Mouse (Mus musculus): ENCODE data around the gene Pnkp. TPM values are rescaled to one million over a fixed set of nuclear protein-coding genes. Genes with fewer than 3 reads are reported as not detected.
A peak's percentile ranks its signal among the peaks of the same experiment; 100 is the strongest.

Pnkp gene
- polyA plus RNA-seq, 1 experiment from 2014 or later: 38.4 TPM

DNA sequence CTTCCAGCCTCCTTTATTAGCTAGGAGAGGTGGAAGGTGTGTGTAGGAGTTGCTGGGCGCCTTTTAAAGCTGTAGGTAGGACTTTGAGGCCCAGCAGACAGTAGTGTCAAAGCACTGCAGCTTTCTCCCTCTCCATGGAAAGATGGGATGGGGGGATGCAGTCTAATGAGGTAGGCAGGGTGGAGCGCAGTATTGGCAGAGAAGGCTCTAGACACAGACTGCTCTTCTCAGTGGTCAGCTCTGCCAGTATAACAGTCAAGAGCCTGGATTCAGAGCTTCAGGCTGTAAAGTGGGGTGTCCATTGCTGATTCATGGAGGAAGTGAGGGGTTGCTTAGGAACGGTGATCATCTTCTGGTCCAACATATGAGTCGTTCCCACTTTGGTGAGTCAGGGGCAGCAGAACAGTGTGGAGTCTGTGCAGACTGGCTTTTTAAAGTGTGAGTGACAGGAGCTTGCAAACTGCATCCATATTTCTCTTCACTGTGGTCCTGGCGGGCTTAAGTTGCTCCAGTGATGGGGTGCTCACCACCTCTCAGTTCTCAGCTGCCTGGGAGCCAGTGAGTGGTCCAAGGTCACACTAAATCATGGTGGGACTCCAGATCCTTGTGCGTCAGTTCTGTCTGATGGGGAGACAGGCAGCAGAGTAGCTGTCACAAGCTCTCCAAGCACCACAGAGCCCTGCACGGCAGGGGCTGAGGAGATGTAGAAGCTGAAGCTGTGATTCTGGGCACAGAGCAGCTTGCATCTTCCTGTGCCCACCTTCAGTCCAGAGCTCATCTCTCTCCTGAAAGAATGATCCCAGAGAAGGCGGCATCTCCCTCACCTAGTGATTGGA, 5.9 kb upstream of the Pnkp start:
- peak overlapping the region; percentile 97 for H3K27ac ChIP-seq (replicated peaks)
- WGBS: 84% methylated on average over 8 of the region's 8 CpGs
- H3K36me3 ChIP-seq: peaks cover 31% of the 10 kb centered on the region
- peaks cover 65% of the 10 kb centered on the region for H3K4me1 ChIP-seq
- H3K27me3 ChIP-seq (ENCODE audit: low read depth, poor library complexity, severe bottlenecking): no peaks in the 10 kb centered on the region
- H3K4me3 ChIP-seq: peak overlapping the region; percentile 85
- H3K9me3 ChIP-seq (replicated peaks): no peaks in the 10 kb centered on the region
- no peak for DNase-seq (ENCODE audit: low spot score)

DNA sequence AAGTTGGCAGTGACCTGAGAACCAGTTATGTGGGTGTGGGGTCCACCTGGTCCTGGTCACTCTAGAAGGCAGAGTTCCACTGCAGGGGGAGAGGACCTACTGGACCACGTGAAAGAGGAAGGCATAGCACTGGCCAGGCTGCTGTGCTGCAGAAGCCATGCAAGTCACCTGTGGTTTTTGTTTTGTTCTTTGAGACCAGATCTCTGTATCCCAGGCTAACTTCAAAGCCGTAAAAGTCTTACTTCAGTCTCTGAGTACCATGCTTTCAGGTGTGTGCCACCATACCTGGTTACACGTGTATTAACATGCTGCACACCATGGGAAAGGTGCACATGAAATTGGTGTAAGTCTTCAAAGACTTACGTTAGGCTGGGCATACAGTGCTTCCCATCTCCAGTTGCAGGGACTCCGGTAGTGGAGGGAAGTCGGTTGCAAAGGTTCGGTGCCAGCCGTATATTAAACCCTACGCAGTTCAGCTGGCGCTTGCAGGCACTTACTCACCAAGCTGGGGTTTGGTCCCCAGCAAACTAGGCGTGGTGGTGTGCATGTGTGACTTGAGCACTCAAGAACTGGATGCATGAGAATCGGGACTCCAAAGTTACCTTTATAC, 5.2 kb upstream of the Pnkp start:
- peaks cover 71% of the 10 kb centered on the region for H3K4me1 ChIP-seq
- peaks cover 23% of the 10 kb centered on the region for H3K36me3 ChIP-seq
- H3K4me3 ChIP-seq: peak overlapping the region; percentile 85; the same call in 1 of the 2 replicates
- DNase-seq (ENCODE audit: low spot score): no peak
- no peak overlapping the region for H3K27ac ChIP-seq (replicated peaks)
- no peaks in the 10 kb centered on the region for H3K9me3 ChIP-seq (replicated peaks)
- WGBS: 92% methylated on average over 12 of the region's 12 CpGs
- no peaks in the 10 kb centered on the region for H3K27me3 ChIP-seq (ENCODE audit: low read depth, poor library complexity, severe bottlenecking)

DNA sequence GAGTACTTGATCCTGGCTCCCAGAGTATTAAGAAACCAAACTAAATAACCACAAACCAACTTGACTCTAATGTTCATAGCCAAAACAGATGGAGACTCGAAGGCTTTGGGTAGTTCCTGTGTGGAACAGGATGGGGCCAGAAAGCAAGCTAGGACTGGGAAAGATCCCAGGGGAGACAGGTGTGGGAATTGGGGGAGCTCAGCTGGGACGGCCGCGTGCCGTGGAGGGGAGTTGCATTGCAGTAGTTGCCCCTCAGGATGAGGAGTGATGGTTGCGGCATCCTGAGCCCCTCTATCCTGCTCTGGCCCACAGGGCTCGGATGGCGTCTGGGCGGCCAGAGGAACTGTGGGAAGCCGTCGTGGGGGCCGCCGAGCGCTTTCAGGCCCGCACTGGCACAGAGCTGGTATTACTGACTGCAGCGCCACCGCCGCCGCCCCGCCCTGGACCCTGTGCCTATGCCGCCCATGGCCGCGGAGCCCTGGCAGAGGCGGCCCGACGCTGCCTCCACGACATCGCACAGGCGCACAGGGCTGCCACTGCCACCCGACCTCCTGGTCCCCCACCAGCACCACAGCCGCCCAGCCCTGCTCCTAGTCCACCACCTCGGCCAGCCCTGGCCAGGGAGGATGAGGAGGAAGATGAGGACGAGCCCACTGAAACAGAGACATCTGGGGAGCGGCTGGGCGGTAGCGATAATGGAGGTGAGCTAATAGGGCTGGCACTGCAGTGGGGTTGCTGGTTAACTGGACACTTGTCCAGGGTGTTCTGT, 4.5 kb upstream of the Pnkp start:
- 93% methylated on average over 36 of the region's 36 CpGs for WGBS
- peaks cover 75% of the 10 kb centered on the region for H3K4me1 ChIP-seq

DNA sequence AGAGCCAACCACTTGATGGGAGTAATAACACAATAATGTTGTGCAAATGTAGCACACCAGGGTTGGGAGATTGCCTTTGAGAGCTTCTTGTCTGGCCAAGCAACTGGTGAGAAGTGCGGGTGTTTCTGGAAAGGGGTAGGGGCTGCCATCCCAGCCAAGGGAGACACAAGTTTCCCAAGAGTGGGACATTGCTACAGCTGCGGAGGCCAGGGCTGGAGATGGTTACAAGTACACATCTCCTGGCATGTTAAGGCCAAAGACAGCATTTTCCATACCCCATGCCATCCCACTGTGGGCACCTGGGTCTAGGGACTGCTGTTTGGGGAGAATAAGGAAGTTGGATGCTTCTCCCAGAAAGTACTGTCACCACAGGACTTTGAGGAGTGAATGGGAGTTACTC, 3.9 kb upstream of the Pnkp start:
- 94% methylated on average over 2 of the region's 2 CpGs for WGBS
- H3K27me3 ChIP-seq (ENCODE audit: low read depth, poor library complexity, severe bottlenecking): no peaks in the 10 kb centered on the region
- H3K36me3 ChIP-seq: peaks cover 20% of the 10 kb centered on the region
- H3K4me3 ChIP-seq: peak overlapping the region; percentile 28; the same call in 1 of the 2 replicates
- H3K4me1 ChIP-seq: peaks cover 75% of the 10 kb centered on the region
- H3K27ac ChIP-seq (replicated peaks): no peak overlapping the region
- no peaks in the 10 kb centered on the region for H3K9me3 ChIP-seq (replicated peaks)
- DNase-seq (ENCODE audit: low spot score): no peak

More for the DNA sequence above, 4.5 kb upstream of the Pnkp start:
- no peak for DNase-seq (ENCODE audit: low spot score)
- no peak overlapping the region for H3K27ac ChIP-seq (replicated peaks)
- H3K27me3 ChIP-seq (ENCODE audit: low read depth, poor library complexity, severe bottlenecking): no peaks in the 10 kb centered on the region
- H3K36me3 ChIP-seq: peaks cover 20% of the 10 kb centered on the region
- no peaks in the 10 kb centered on the region for H3K9me3 ChIP-seq (replicated peaks)
- peak overlapping the region; percentile 28; the same call in 1 of the 2 replicates for H3K4me3 ChIP-seq

GRCm38 (mm10) chr7:44853596-44854355, 3.2 kb upstream of the Pnkp start:
- H3K4me1 ChIP-seq: peaks cover 79% of the 10 kb centered on the region

DNA sequence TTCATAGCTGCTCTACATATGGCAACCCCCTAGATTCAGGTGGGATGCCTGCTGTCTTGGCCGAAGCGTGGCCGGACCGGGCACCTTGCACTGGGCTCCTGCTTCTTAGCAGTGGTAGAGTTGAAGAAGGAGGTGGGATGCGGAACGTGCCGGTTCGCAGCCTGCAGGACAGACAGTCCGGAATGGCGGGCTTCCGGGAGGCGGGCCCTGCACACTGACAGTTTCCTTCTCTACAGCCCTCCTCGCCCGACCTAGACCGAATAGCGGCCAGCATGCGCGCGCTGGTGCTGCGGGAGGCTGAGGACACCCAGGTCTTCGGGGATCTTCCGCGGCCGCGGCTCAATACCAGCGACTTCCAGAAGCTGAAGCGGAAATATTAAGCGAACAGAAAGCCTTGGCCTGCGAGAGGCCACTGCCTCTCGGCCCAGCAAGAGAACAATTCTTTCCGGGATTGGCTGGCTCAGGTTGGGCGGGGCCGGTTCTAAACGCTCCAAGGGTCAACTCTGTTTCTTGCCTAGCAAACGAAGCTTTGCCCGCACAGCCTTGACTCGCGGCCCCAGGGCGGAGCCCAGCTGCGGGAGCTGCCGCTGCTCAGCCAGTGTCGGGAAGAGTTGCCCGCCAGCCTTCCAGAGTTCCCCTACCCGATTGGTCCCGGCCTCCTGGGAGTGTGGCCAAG, 2.4 kb upstream of the Pnkp start:
- peaks cover 24% of the 10 kb centered on the region for H3K36me3 ChIP-seq
- H3K9me3 ChIP-seq (replicated peaks): no peaks in the 10 kb centered on the region
- peak overlapping the region; percentile 87 for H3K27ac ChIP-seq (replicated peaks)
- peaks cover 79% of the 10 kb centered on the region for H3K4me1 ChIP-seq
- H3K4me3 ChIP-seq: peak overlapping the region; percentile 59
- no peaks in the 10 kb centered on the region for H3K27me3 ChIP-seq (ENCODE audit: low read depth, poor library complexity, severe bottlenecking)
- WGBS: 2% methylated on average over 45 of the region's 45 CpGs
- peak; percentile 83 for DNase-seq (ENCODE audit: low spot score)

More at GRCm38 (mm10) chr7:44853596-44854355, 3.2 kb upstream of the Pnkp start:
- no peak for DNase-seq (ENCODE audit: low spot score)
- H3K36me3 ChIP-seq: peaks cover 23% of the 10 kb centered on the region
- no peaks in the 10 kb centered on the region for H3K27me3 ChIP-seq (ENCODE audit: low read depth, poor library complexity, severe bottlenecking)
- peak overlapping the region; percentile 59 for H3K4me3 ChIP-seq
- H3K9me3 ChIP-seq (replicated peaks): no peaks in the 10 kb centered on the region
- peak overlapping the region; percentile 87 for H3K27ac ChIP-seq (replicated peaks)
- WGBS: 35% methylated on average over 26 of the region's 26 CpGs

DNA sequence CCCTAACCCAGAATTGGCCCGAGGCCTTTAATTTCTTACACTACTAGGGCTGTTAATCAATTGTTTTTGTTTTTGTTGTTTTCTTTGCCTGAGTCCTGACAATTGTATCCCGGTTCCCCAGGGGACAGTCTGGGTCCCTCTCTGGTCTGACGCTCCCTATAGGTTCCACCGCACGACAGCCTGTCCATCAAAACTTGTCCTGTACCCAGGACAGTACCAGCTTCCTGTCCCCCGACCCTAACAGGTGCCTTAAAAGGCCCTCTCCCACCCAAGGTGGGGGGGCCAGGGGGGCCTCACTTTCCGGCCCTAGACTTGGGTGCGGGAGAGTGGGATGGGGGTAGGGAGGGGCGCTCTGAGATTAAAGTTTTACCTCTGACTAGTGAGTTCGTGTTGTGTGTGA, 1.9 kb upstream of the Pnkp start:
- Histone ChIP-seq H3K36me3 (peaks cover 30% of the 10 kb centered on the region), H3K4me1 (peaks cover 79% of the 10 kb centered on the region), H3K4me3 (peak overlapping the region; percentile 59), H3K27ac (replicated peaks) (peak overlapping the region; percentile 87), H3K27me3 (ENCODE audit: low read depth, poor library complexity, severe bottlenecking) (no peaks in the 10 kb centered on the region), H3K9me3 (replicated peaks) (no peaks in the 10 kb centered on the region)
- WGBS: 50% methylated on average over 10 of the region's 10 CpGs
- no peak for DNase-seq (ENCODE audit: low spot score)

- peaks cover 35% of the 10 kb centered on the region for H3K36me3 ChIP-seq
- H3K9me3 ChIP-seq (replicated peaks): no peaks in the 10 kb centered on the region
- H3K27me3 ChIP-seq (ENCODE audit: low read depth, poor library complexity, severe bottlenecking): no peaks in the 10 kb centered on the region
- H3K27ac ChIP-seq (replicated peaks): peak overlapping the region; percentile 94
- no peak for DNase-seq (ENCODE audit: low spot score)
- H3K4me3 ChIP-seq: peak overlapping the region; percentile 91
- H3K4me1 ChIP-seq: peaks cover 78% of the 10 kb centered on the region
- 69% methylated on average over 9 of the region's 9 CpGs for WGBS
These were observed 548 bp upstream of the Pnkp start for GRCm38 (mm10) chr7:44856265-44856916.

DNA sequence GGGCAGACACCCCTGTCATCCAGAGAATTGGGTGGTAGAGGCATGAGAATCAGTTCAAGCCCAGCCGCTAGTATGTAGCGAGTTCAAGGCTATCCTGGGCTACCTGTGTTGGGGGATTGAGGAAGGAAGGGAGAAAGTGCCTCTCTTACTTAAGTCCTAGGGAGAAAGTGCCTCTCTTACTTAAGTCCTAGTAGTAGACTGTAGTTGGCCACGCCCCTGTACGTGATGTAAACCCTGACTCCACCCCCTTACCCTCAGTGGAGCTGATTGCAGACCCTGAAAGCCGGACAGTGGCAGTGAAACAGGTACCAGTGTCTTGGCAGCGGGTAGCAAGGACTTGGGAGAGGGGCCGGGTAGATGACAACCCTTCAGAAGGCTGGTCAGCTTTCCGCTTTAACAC, 966 bp downstream of the Pnkp start:
- Histone ChIP-seq H3K4me3 (peak overlapping the region; percentile 91), H3K27me3 (ENCODE audit: low read depth, poor library complexity, severe bottlenecking) (no peaks in the 10 kb centered on the region), H3K9me3 (replicated peaks) (no peaks in the 10 kb centered on the region), H3K36me3 (peaks cover 40% of the 10 kb centered on the region), H3K4me1 (peaks cover 71% of the 10 kb centered on the region), H3K27ac (replicated peaks) (peak overlapping the region; percentile 94)
- 32% methylated on average over 8 of the region's 8 CpGs for WGBS
- DNase-seq (ENCODE audit: low spot score): no peak

DNA sequence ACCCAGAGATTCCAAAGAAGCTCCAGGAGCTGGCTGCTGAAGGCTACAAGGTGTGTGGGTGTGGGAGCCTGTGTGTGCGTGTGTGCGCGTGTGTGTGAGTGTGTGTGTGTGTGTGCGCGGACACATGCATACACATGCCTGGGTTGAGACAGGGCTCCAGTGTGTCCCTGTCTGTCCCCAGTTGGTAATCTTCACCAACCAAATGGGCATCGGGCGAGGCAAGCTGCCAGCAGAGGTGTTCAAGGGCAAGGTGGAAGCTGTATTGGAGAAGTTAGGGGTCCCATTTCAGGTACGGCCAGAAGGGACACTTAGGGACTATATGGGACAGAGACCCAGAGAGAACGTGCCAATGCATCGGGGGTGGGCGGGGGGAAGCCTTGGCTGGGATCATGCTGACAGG, 3.0 kb downstream of the Pnkp start:
- 0 out of 2 replicates have a peak overlapping the region, but pooled peaks have one; percentile 5 for H3K4me3 ChIP-seq
- H3K9me3 ChIP-seq (replicated peaks): no peaks in the 10 kb centered on the region
- H3K27ac ChIP-seq (replicated peaks): no peak overlapping the region
- no peak for DNase-seq (ENCODE audit: low spot score)
- H3K4me1 ChIP-seq: peaks cover 51% of the 10 kb centered on the region
- peaks cover 55% of the 10 kb centered on the region for H3K36me3 ChIP-seq
- 92% methylated on average over 11 of the region's 11 CpGs for WGBS
- no peaks in the 10 kb centered on the region for H3K27me3 ChIP-seq (ENCODE audit: low read depth, poor library complexity, severe bottlenecking)
